Mouse (Mus musculus) olfactory bulb, adult 2 months (tissue): ENCODE measurements around the gene Cdsn. TPM values are rescaled to one million over a fixed set of nuclear protein-coding genes. Genes with fewer than 3 reads are reported as not detected.

ENCODE experiments used
- H3K27ac ChIP-seq: fragments of 200-500 bp; 2 replicates; pipeline ENCODE4 v1.5.1; 2012; ENCODE audit warnings: low read depth, low read length; ENCODE audit not compliant: insufficient read depth
- H3K4me1 ChIP-seq: fragments of 200-500 bp; 2 replicates; pipeline ENCODE4 v1.6.1; 2012; ENCODE audit warnings: low read length; ENCODE audit not compliant: control insufficient read depth, insufficient read depth
- H3K4me3 ChIP-seq: fragments of 200-500 bp; 2 replicates; pipeline ENCODE4 v1.5.1; 2012; ENCODE audit warnings: mild to moderate bottlenecking, low read depth, low read length, moderate library complexity; ENCODE audit not compliant: insufficient read depth
- CTCF ChIP-seq: fragments of 200-500 bp; IDR thresholded peaks from 2 replicates; pipeline ENCODE4 v1.5.1; 2012; ENCODE audit warnings: low read depth, mild to moderate bottlenecking, low read length, moderate library complexity; ENCODE audit not compliant: insufficient read depth
- POLR2A ChIP-seq: fragments of 200-500 bp; IDR thresholded peaks from 2 replicates; pipeline ENCODE4 v1.6.1; 2012; ENCODE audit warnings: mild to moderate bottlenecking, low read depth, low read length, moderate library complexity; ENCODE audit not compliant: insufficient read depth
- WGBS: fragments of 180-500 bp; shearing (Covaris S2); methylation state at CpG from one replicate; pipeline ENCODE4 v1.1.7; 2018; 5-methylcytosine and 5-hydroxymethylcytosine counted together
- polyA plus RNA-seq: library from polyadenylated mRNA; stranded (reverse); fragments of >200 nt; gene quantifications from 2 replicates; pipeline ENCODE4 v1.2.4, GENCODE M21; 2012; ENCODE audit warnings: low replicate concordance; ENCODE audit not compliant: missing spikeins, insufficient read depth, insufficient read length

The Cdsn gene
- polyA plus RNA-seq, 1 experiment: not detected

DNA sequence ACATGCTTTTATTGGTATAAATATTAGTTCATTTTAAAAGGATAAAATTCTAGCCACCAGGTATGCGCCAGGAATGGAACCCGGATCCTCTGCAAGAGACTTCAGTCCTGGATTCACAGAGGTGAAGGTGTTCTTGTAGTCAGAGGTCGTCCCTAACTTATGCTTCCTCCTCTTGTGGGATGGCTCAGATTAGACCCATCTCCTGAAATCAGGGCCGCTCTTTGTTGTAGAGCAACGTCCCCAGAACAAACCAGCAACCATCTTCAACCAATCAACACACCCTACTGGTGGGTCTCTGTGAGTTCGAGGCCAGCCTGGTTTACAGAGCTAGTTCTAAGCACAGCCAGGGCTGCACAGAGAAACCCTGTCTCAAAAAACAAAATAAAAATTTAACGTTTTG is 42.5 kb downstream of the Cdsn start:
- Histone ChIP-seq H3K27ac (no peak overlapping the region), H3K4me3 (no peak overlapping the region), H3K4me1 (no peaks in the 10 kb centered on the region; the same call in 1 of the 2 replicates)
- TF ChIP-seq CTCF (no peak), POLR2A (no peak)
- WGBS: 90% methylated on average over 7 of the region's 7 CpGs

DNA sequence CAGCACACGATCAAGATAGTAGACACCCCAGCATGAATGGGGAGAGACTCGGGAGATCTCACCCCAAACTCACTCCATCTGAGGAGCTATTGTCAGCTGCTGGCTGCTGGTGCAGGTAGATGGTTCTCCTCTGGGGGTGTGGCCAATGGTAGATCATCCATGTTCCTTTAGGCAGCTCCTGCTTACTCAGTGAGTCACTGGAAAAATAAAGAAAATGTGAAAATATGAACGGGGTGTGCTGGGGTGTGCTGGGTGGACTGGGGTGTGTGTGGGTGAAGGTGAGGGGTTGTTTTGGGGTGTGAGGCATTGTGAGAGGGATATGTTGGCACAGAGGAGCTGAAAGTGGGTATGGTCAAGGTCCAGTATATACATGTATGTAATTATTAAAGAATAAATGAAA is 45.5 kb downstream of the Cdsn start:
- WGBS: 95% methylated on average over 3 of the region's 3 CpGs
- Histone ChIP-seq H3K27ac (no peak overlapping the region), H3K4me1 (peaks cover 3% of the 10 kb centered on the region; the same call in 1 of the 2 replicates), H3K4me3 (no peak overlapping the region)
- TF ChIP-seq POLR2A: no peak
- TF ChIP-seq CTCF: no peak

GRCm38 (mm10) chr17:35601249-35601648 is 49.3 kb downstream of the Cdsn start, which contains the start of gene Sfta2:
TSS of gene Sfta2 (plus strand) at chr17:35601549.
- Histone ChIP-seq H3K27ac (no peak within 1 kb of the TSS), H3K4me1 (peaks cover 3% of the 10 kb centered on the region; the same call in 1 of the 2 replicates), H3K4me3 (no peak within 1 kb of the TSS)
- 55% methylated on average over 2 of the region's 2 CpGs for WGBS
- TF ChIP-seq POLR2A (no peak), CTCF (no peak)

DNA sequence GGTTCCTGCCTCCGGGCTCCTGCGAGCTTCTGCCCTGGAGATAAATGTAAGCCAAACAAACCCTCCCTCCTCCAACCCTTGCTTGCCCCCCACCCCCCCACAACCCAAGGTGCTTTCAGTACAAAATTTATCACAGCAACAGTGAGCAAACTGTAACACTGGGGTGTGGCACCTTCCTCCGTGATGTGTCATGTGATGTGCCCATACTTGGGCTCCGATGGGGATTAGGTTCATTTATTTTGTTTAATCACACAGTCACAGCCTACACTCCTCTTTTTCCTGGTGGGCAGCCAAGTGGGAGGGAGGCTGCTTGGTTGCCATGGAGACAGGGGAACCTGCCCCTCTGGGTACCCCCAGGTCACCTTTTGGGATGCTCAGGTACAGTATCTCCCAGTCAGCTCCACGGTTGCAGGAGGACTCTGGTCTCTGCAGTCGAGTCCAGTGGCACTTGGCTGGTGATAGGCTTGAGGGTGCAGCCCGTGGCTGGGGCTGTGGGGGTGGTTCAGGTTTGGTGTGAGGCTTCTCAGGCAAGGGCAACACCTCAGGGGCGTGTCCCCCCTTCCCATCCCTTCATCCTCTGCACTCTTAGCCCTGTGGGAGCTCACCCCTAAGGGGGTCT is 49.9 kb downstream of the Cdsn start:
- WGBS: 39% methylated on average over 8 of the region's 8 CpGs
- no peak overlapping the region for H3K27ac ChIP-seq
- no peak overlapping the region for H3K4me3 ChIP-seq
- TF ChIP-seq CTCF (no peak), POLR2A (no peak)
- peaks cover 3% of the 10 kb centered on the region; the same call in 1 of the 2 replicates for H3K4me1 ChIP-seq

Other genes with a start within 250 kb of the Cdsn start
- gene H2-Q1, start 231.7 kb upstream of the Cdsn start, polyA plus RNA-seq: not detected in 2 replicates
- not detected in 2 replicates for gene H2-Q2, start 209.9 kb upstream of the Cdsn start, polyA plus RNA-seq
- gene H2-Q4, start 172.5 kb upstream of the Cdsn start, polyA plus RNA-seq: not detected in 2 replicates
- not detected in 2 replicates for gene H2-Q6, start 127.3 kb upstream of the Cdsn start, polyA plus RNA-seq
- gene H2-Q7, start 113.0 kb upstream of the Cdsn start, polyA plus RNA-seq: not detected in 2 replicates
- not detected in 2 replicates for gene H2-Q10, start 82.0 kb upstream of the Cdsn start, polyA plus RNA-seq
- not detected in 2 replicates for gene Pou5f1, start 46.1 kb upstream of the Cdsn start, polyA plus RNA-seq
- gene Tcf19, start 35.3 kb upstream of the Cdsn start, polyA plus RNA-seq: not detected in 2 replicates
- gene Cchcr1, start 35.0 kb upstream of the Cdsn start, polyA plus RNA-seq: not detected in 2 replicates
- gene Psors1c2, start 18.9 kb upstream of the Cdsn start, polyA plus RNA-seq: not detected in 2 replicates
- not detected in 2 replicates for gene 2300002M23Rik, start 15.3 kb downstream of the Cdsn start, polyA plus RNA-seq
- gene Sfta2, start 49.4 kb downstream of the Cdsn start, polyA plus RNA-seq: not detected in 2 replicates
- gene Gm9573, start 74.5 kb downstream of the Cdsn start, polyA plus RNA-seq: not detected in 2 replicates
- gene Mucl3, start 91.6 kb downstream of the Cdsn start, polyA plus RNA-seq: not detected in 2 replicates
- not detected in 2 replicates for gene Vars2, start 115.5 kb downstream of the Cdsn start, polyA plus RNA-seq
- gene Gtf2h4, start 121.6 kb downstream of the Cdsn start, polyA plus RNA-seq: not detected in 2 replicates
- not detected in 2 replicates for gene Ddr1, start 152.5 kb downstream of the Cdsn start, polyA plus RNA-seq